Mouse (Mus musculus) adrenal gland, adult 10 weeks (tissue): Measurements from ENCODE around the gene Rhox1. TPM values are rescaled to one million over a fixed set of nuclear protein-coding genes. Genes with fewer than 3 reads are reported as not detected.

Experiments used
- polyA plus RNA-seq: library from polyadenylated mRNA; stranded (reverse); fragments of 350-450 nt; fragmentation: Illumina TruSeq; extraction: RNeasy Lipid Tissue Mini Kit (QIAGEN cat#74804); gene quantifications from one replicate; pipeline ENCODE4 v1.2.3, GENCODE M21; 2014; ENCODE audit warnings: low read depth, low replicate concordance

The Rhox1 gene
- not detected for polyA plus RNA-seq

GRCm38 (mm10) chrX:37222158-37222557, at the start of gene Rhox1:
Gene Rhox1 (minus strand): TSS chrX:37222258.

GRCm38 (mm10) chrX:37265038-37265437, 43.0 kb upstream of the Rhox1 start, which contains the start of gene Rhox4a:
Gene Rhox4a (plus strand): TSS chrX:37265338.

DNA sequence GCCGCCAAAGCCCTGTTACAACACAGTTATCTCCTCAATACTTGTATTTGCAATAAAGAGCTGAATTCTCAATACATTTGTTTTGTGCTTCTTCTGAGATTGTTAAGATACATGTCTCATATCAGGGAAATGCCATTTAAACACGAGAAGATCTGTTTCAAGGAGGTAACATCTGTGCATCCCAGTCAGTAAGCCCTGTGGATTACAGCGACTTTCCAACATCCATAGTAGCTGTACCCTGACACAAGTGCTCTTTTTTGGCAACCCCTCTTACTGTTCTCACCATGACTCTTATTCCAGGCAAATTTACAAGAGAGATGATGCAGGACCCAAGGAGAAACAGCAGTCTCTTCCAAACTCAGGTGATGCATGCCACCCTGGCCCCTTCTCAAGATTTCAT, 27.6 kb upstream of the Rhox1 start, which contains the start of gene Rhox3a:
TSS of gene Rhox3a (plus strand) at position 301 of the 400 bp plus-strand sequence.

DNA sequence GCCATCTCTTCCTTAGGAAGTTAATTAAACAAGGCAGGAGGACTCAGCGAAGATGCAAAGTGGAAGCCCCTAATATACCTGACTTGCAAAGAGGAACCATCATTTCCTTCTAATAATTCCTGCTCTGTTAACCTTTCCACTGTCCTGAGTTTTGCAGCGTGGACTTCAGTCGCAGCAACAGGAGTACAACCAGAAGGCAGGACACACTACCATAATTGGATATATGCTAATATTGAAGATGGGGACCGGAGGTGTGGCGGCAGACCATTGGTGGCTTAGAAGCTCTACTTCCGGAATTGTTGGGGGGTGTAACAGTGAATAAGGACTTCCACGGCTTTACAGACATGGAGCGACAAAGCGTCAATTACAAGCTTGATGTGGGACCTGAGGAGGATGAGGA, 22.6 kb upstream of the Rhox1 start, which contains the start of gene Rhox2a:
TSS of gene Rhox2a (plus strand) at position 301 of the 400 bp plus-strand sequence.

GRCm38 (mm10) chrX:37210941-37211340, 11.1 kb downstream of the Rhox1 start, which contains the start of gene Gm9:
Gene Gm9 (minus strand): TSS chrX:37211041.

GRCm38 (mm10) chrX:37191105-37191743, 30.8 kb downstream of the Rhox1 start, which contains the start of the genes Ndufa1 and Rnf113a1:
Gene Ndufa1 (minus strand): TSS chrX:37191163.
Gene Rnf113a1 (plus strand): TSS chrX:37191245.

GRCm38 (mm10) chrX:37168742-37169141, 53.3 kb downstream of the Rhox1 start, which contains the start of gene Akap14:
Gene Akap14 (minus strand): TSS chrX:37168842.

Other genes with a start within 250 kb of the Rhox1 start
- 24.4 TPM for gene Sept6, start 230.5 kb downstream of the Rhox1 start, polyA plus RNA-seq
- not detected for gene Sowahd, start 173.4 kb downstream of the Rhox1 start, polyA plus RNA-seq
- gene Rpl39, start 136.9 kb downstream of the Rhox1 start, polyA plus RNA-seq = 763 TPM
- gene Upf3b, start 111.9 kb downstream of the Rhox1 start, polyA plus RNA-seq = 76.1 TPM
- 115 TPM for gene Nkap, start 95.5 kb downstream of the Rhox1 start, polyA plus RNA-seq
- gene Akap14, start 53.4 kb downstream of the Rhox1 start, polyA plus RNA-seq = not detected
- gene Ndufa1, start 31.1 kb downstream of the Rhox1 start, polyA plus RNA-seq = 249 TPM
- gene Rnf113a1, start 31.0 kb downstream of the Rhox1 start, polyA plus RNA-seq = 0.52 TPM
- gene Gm9, start 11.2 kb downstream of the Rhox1 start, polyA plus RNA-seq = not detected
- gene Rhox2a, start 22.7 kb upstream of the Rhox1 start, polyA plus RNA-seq = not detected
- gene Rhox3a, start 27.7 kb upstream of the Rhox1 start, polyA plus RNA-seq = not detected
- not detected for gene Rhox4a, start 43.1 kb upstream of the Rhox1 start, polyA plus RNA-seq
- not detected for gene Rhox3a2, start 157.8 kb upstream of the Rhox1 start, polyA plus RNA-seq
- not detected for gene Rhox4a2, start 168.6 kb upstream of the Rhox1 start, polyA plus RNA-seq
- not detected for gene Rhox2b, start 189.8 kb upstream of the Rhox1 start, polyA plus RNA-seq
- gene Rhox4b, start 210.2 kb upstream of the Rhox1 start, polyA plus RNA-seq = not detected
- not detected for gene Rhox2c, start 231.4 kb upstream of the Rhox1 start, polyA plus RNA-seq
- not detected for gene Rhox3c, start 236.3 kb upstream of the Rhox1 start, polyA plus RNA-seq